Mouse (Mus musculus): ENCODE data around the gene Aatf. TPM values are rescaled to one million over a fixed set of nuclear protein-coding genes. Genes with fewer than 3 reads are reported as not detected.

Gene Aatf
- polyA plus RNA-seq, 1 experiment from 2014 or later = 51.7 TPM

GRCm38 (mm10) chr11:84526976-84527860 is 13.9 kb upstream of the Aatf start:
- H3K4me1 ChIP-seq (replicated peaks) = peaks cover 67% of the 10 kb centered on the region
- peak overlapping the region; percentile 66 for H3K4me2 ChIP-seq

GRCm38 (mm10) chr11:84526451-84526850 is 13.1 kb upstream of the Aatf start:
- Histone ChIP-seq H3K27ac (replicated peaks) (peak overlapping the region; percentile 91), H3K27me3 (peaks cover 100% of the 10 kb centered on the region), H3K9me3 (no peaks in the 10 kb centered on the region), H3K4me1 (replicated peaks) (peaks cover 59% of the 10 kb centered on the region), H3K4me3 (peak overlapping the region; percentile 56), H3K4me2 (peak overlapping the region; percentile 66), H3K9ac (peak overlapping the region; percentile 89), H3K36me3 (peaks cover 3% of the 10 kb centered on the region; the same call in 1 of the 2 replicates)
- WGBS = under 1% methylated on average over 10 of the region's 10 CpGs
- ATAC-seq (ENCODE audit: low read depth) = no peak

More at GRCm38 (mm10) chr11:84526976-84527860, 13.9 kb upstream of the Aatf start:
- under 1% methylated on average over 29 of the region's 29 CpGs for whole genome bisulfite sequencing
- H3K9me3 ChIP-seq = no peaks in the 10 kb centered on the region
- peaks cover 100% of the 10 kb centered on the region for H3K27me3 ChIP-seq
- no peak for ATAC-seq (ENCODE audit: low read depth)
- H3K27ac ChIP-seq (replicated peaks) = peak overlapping the region; percentile 91
- H3K9ac ChIP-seq = peak overlapping the region; percentile 89
- no peaks in the 10 kb centered on the region for H3K36me3 ChIP-seq
- H3K4me3 ChIP-seq = peak overlapping the region; percentile 56

GRCm38 (mm10) chr11:84525421-84526274 is 12.3 kb upstream of the Aatf start, which contains the start of gene Lhx1:
TSS of gene Lhx1 (minus strand) at chr11:84525535.
- Histone ChIP-seq H3K4me2 (peak within 1 kb of the TSS; percentile 66), H3K27me3 (peaks cover 100% of the 10 kb centered on the region), H3K9me3 (no peaks in the 10 kb centered on the region), H3K4me1 (replicated peaks) (peaks cover 52% of the 10 kb centered on the region), H3K4me3 (peak within 1 kb of the TSS; percentile 56), H3K27ac (replicated peaks) (peak within 1 kb of the TSS; percentile 91), H3K9ac (peak within 1 kb of the TSS; percentile 89), H3K36me3 (peaks cover 4% of the 10 kb centered on the region; the same call in 1 of the 2 replicates)
- peak; percentile 92 for ATAC-seq (ENCODE audit: low read depth)
- WGBS = under 1% methylated on average over 63 of the region's 64 CpGs

DNA sequence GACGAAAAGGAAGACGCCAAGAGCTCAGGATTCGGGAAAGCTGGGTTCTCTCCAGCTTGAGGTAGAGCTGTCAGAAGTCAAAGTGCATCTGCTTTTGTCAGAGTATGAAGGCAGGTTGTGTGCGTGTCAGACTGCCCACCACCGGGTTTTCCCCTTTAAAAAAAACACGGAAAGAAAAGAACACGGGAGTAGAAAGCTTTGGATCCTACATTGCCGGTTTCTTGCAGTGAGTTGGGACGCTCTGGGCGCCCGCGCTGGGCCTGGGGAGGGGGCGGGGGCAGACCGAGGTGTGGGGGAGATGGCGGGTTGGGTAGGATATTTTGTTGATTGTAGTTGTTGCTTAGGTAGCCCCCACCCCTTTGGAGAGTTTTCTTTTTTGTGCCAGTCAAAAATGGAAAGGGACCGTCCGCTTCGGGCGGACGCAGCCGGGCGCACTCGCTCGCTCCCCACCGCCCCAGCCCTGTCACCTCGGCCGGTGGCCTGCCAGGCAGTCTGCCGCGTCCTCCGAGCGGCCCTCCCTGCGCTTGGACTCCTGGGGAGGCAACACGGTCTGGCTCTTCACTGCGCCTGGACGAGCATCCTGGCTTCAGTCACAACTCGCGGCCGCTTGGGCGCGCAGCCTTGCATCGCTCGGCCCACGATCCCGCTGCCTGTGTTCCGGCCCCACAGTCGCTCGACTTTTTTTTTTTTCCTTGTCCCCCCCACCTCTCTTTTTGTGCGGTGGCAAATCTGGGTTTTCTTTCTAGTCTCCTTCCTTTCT is 11.4 kb upstream of the Aatf start:
- Histone ChIP-seq H3K4me2 (peak overlapping the region; percentile 66), H3K27me3 (peaks cover 100% of the 10 kb centered on the region), H3K9me3 (no peaks in the 10 kb centered on the region), H3K36me3 (peaks cover 4% of the 10 kb centered on the region; the same call in 1 of the 2 replicates), H3K4me1 (replicated peaks) (peaks cover 47% of the 10 kb centered on the region), H3K9ac (peak overlapping the region; percentile 89), H3K4me3 (peak overlapping the region; percentile 56), H3K27ac (replicated peaks) (peak overlapping the region; percentile 91)
- peak; percentile 13; the same call in 1 of the 2 replicates for ATAC-seq (ENCODE audit: low read depth)
- WGBS = under 1% methylated on average over 48 of the region's 48 CpGs

GRCm38 (mm10) chr11:84523841-84524510 is 10.7 kb upstream of the Aatf start:
- H3K9me3 ChIP-seq = no peaks in the 10 kb centered on the region
- H3K27me3 ChIP-seq = peaks cover 100% of the 10 kb centered on the region

GRCm38 (mm10) chr11:84523321-84523831 is 10.1 kb upstream of the Aatf start:
- H3K4me3 ChIP-seq = peak overlapping the region; percentile 56
- H3K9me3 ChIP-seq = no peaks in the 10 kb centered on the region
- no peak for ATAC-seq (ENCODE audit: low read depth)
- peak overlapping the region; percentile 66 for H3K4me2 ChIP-seq
- H3K36me3 ChIP-seq = peaks cover 4% of the 10 kb centered on the region; the same call in 1 of the 2 replicates
- peaks cover 41% of the 10 kb centered on the region for H3K4me1 ChIP-seq (replicated peaks)
- under 1% methylated on average over 16 of the region's 16 CpGs for WGBS
- peak overlapping the region; percentile 89 for H3K9ac ChIP-seq
- peaks cover 100% of the 10 kb centered on the region for H3K27me3 ChIP-seq
- H3K27ac ChIP-seq (replicated peaks) = peak overlapping the region; percentile 91

More at GRCm38 (mm10) chr11:84523841-84524510, 10.7 kb upstream of the Aatf start:
- Histone ChIP-seq H3K9ac (peak overlapping the region; percentile 89), H3K27ac (replicated peaks) (peak overlapping the region; percentile 91), H3K4me3 (peak overlapping the region; percentile 56), H3K4me2 (peak overlapping the region; percentile 66), H3K36me3 (peaks cover 4% of the 10 kb centered on the region; the same call in 1 of the 2 replicates), H3K4me1 (replicated peaks) (peaks cover 43% of the 10 kb centered on the region)
- under 1% methylated on average over 35 of the region's 35 CpGs for WGBS
- ATAC-seq (ENCODE audit: low read depth) = no peak

GRCm38 (mm10) chr11:84522577-84523320 is 9.4 kb upstream of the Aatf start:
- H3K9me3 ChIP-seq = no peaks in the 10 kb centered on the region
- under 1% methylated on average over 40 of the region's 40 CpGs for WGBS

DNA sequence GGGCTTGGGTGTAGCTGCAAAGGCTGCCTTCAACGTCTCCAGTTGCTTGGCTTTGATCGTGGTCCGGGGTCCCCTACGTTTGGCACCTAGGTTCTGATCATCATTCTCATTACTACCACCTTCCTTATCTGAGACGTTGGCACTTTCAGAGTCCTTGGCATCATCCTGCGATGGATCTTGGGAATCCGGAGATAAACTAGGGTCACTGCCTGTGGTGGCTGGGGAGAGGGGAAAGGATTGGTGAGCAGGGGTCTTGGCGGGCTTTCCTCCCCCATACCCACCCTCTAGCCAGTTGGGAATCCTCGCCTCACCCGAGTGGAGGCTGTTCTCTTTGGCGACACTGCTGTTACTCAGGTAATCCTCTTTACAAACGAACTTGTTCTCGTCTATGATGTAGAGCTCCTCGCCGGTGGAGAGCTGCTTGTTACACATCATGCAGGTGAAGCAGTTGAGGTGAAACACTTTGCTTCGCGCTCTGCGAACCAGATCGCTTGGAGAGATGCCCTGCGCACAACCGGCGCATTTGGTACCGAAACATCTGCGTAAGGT is 8.5 kb upstream of the Aatf start:
- Histone ChIP-seq H3K9me3 (no peaks in the 10 kb centered on the region), H3K9ac (peak overlapping the region; percentile 89), H3K27me3 (peaks cover 94% of the 10 kb centered on the region), H3K4me1 (replicated peaks) (peaks cover 41% of the 10 kb centered on the region), H3K4me3 (peak overlapping the region; percentile 56), H3K27ac (replicated peaks) (peak overlapping the region; percentile 91), H3K4me2 (peak overlapping the region; percentile 66), H3K36me3 (peaks cover 4% of the 10 kb centered on the region; the same call in 1 of the 2 replicates)
- 3% methylated on average over 24 of the region's 24 CpGs for WGBS
- no peak for ATAC-seq (ENCODE audit: low read depth)

More at GRCm38 (mm10) chr11:84522577-84523320, 9.4 kb upstream of the Aatf start:
- H3K4me1 ChIP-seq (replicated peaks) = peaks cover 41% of the 10 kb centered on the region
- ATAC-seq (ENCODE audit: low read depth) = no peak
- peaks cover 4% of the 10 kb centered on the region; the same call in 1 of the 2 replicates for H3K36me3 ChIP-seq
- peak overlapping the region; percentile 91 for H3K27ac ChIP-seq (replicated peaks)
- peak overlapping the region; percentile 89 for H3K9ac ChIP-seq
- peak overlapping the region; percentile 56 for H3K4me3 ChIP-seq
- peak overlapping the region; percentile 66 for H3K4me2 ChIP-seq
- peaks cover 97% of the 10 kb centered on the region for H3K27me3 ChIP-seq

GRCm38 (mm10) chr11:84521071-84521390 is 7.7 kb upstream of the Aatf start:
- peak overlapping the region; percentile 89 for H3K9ac ChIP-seq
- peak overlapping the region; percentile 56 for H3K4me3 ChIP-seq
- H3K9me3 ChIP-seq = no peaks in the 10 kb centered on the region
- peaks cover 94% of the 10 kb centered on the region for H3K27me3 ChIP-seq
- H3K36me3 ChIP-seq = peaks cover 4% of the 10 kb centered on the region; the same call in 1 of the 2 replicates
- H3K4me2 ChIP-seq = peak overlapping the region; percentile 66
- peaks cover 38% of the 10 kb centered on the region for H3K4me1 ChIP-seq (replicated peaks)
- 6% methylated on average over 3 of the region's 3 CpGs for WGBS
- peak overlapping the region; percentile 91 for H3K27ac ChIP-seq (replicated peaks)
- no peak for ATAC-seq (ENCODE audit: low read depth)
